Mouse (Mus musculus) forebrain, embryonic 15.5 days (tissue): ENCODE results near the gene Fbxw10. TPM values are rescaled to one million over a fixed set of nuclear protein-coding genes. Genes with fewer than 3 reads are reported as not detected.
A peak's percentile ranks its signal among the peaks of the same experiment; 100 is the strongest.

Experiments used
- ATAC-seq: fragments of 200-750 bp; cut with Nextera tagmentation; replicated peaks from 2 replicates; pipeline ENCODE4 v1.8.0; 2017; ENCODE audit warnings: mild to moderate bottlenecking, moderate TSS enrichment, moderate library complexity
- H3K27ac ChIP-seq: fragments of 300-500 bp; sonication (generic); replicated peaks from 2 replicates; pipeline ENCODE4 v1.5.1; 2015; ENCODE audit warnings: mild to moderate bottlenecking, inconsistent platforms
- H3K27me3 ChIP-seq: fragments of 300-500 bp; sonication (generic); 2 replicates; pipeline ENCODE4 v1.6.1; 2015; ENCODE audit warnings: inconsistent platforms
- H3K36me3 ChIP-seq: fragments of 300-500 bp; sonication (generic); 2 replicates; pipeline ENCODE4 v1.6.1; 2015; ENCODE audit warnings: mild to moderate bottlenecking, inconsistent platforms
- H3K4me1 ChIP-seq: fragments of 300-500 bp; sonication (generic); 2 replicates; pipeline ENCODE4 v1.6.1; 2015; ENCODE audit warnings: inconsistent platforms
- H3K4me2 ChIP-seq: fragments of 300-500 bp; sonication (generic); replicated peaks from 2 replicates; pipeline ENCODE4 v1.6.1; 2015; ENCODE audit warnings: mild to moderate bottlenecking, inconsistent platforms
- H3K4me3 ChIP-seq: fragments of 300-500 bp; sonication (generic); 2 replicates; pipeline ENCODE4 v1.5.1; 2015; ENCODE audit warnings: mild to moderate bottlenecking, inconsistent platforms
- H3K9ac ChIP-seq: fragments of 300-500 bp; sonication (generic); replicated peaks from 2 replicates; pipeline ENCODE4 v1.6.1; 2015; ENCODE audit warnings: mild to moderate bottlenecking, inconsistent platforms
- H3K9me3 ChIP-seq: fragments of 300-500 bp; sonication (generic); 2 replicates; pipeline ENCODE4 v1.6.1; 2016; ENCODE audit warnings: inconsistent platforms
- WGBS: fragments of 180-500 bp; shearing (Covaris S2); methylation state at CpG from one replicate; pipeline ENCODE4 v1.1.7; 2015; ENCODE audit warnings: mixed read lengths; 5-methylcytosine and 5-hydroxymethylcytosine counted together
- polyA plus RNA-seq: library from polyadenylated mRNA; unstranded; fragments of >200 nt; fragmentation: Nextera tagmentation; extraction: Ambion mirVana; gene quantifications from 2 replicates; pipeline ENCODE4 v1.2.1, GENCODE M21; 2015

Gene Fbxw10
- 0.28 and 0.52 TPM in 2 replicates for polyA plus RNA-seq

- H3K4me2 ChIP-seq = peak within 1 kb of the TSS; percentile 22; the same call in 1 of the 2 replicates
- H3K9me3 ChIP-seq = no peaks in the 10 kb centered on the region
- H3K4me1 ChIP-seq = no peaks in the 10 kb centered on the region
- H3K4me3 ChIP-seq = no peak within 1 kb of the TSS
- H3K27me3 ChIP-seq = no peaks in the 10 kb centered on the region
- no peak within 1 kb of the TSS for H3K9ac ChIP-seq
- WGBS = 30% methylated on average over 12 of the region's 12 CpGs
- no peak within 1 kb of the TSS for H3K27ac ChIP-seq
- ATAC-seq = no peak
- H3K36me3 ChIP-seq = no peaks in the 10 kb centered on the region
Measured at GRCm38 (mm10) chr11:62846961-62847654, at the start of gene Fbxw10. Fbxw10 (plus strand) TSS chr11:62847069.

- ATAC-seq = no peak
- Histone ChIP-seq H3K9ac (no peak overlapping the region), H3K27me3 (no peaks in the 10 kb centered on the region), H3K4me1 (no peaks in the 10 kb centered on the region), H3K36me3 (no peaks in the 10 kb centered on the region), H3K4me2 (no peak overlapping the region), H3K4me3 (no peak overlapping the region), H3K9me3 (no peaks in the 10 kb centered on the region), H3K27ac (no peak overlapping the region)
- WGBS = 55% methylated on average over 13 of the region's 13 CpGs
Measured at GRCm38 (mm10) chr11:62804119-62804518, 42.8 kb upstream of the Fbxw10 start.

DNA sequence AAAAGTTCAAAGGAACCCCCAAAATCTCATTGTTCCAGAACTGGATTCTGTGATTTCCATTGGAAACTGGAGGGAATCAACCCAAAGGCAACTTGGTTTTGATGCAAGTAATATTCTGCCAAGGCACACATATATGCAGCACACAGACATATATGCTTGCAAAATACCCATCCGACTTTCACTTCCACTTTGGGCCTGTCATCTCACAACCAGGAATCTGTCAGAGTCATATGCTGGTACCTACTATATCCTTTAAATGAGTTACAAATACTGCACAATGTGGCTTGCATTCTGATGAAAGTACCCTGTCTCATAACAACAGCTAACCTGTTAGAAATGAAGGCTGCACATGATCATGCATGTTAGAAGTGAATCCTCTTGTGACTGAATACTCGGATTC, 38.9 kb upstream of the Fbxw10 start:
- H3K4me3 ChIP-seq = no peak overlapping the region
- WGBS = 90% methylated on average over 2 of the region's 2 CpGs
- no peaks in the 10 kb centered on the region for H3K36me3 ChIP-seq
- no peaks in the 10 kb centered on the region for H3K27me3 ChIP-seq
- H3K9ac ChIP-seq = no peak overlapping the region
- no peaks in the 10 kb centered on the region for H3K9me3 ChIP-seq
- ATAC-seq = no peak
- no peak overlapping the region for H3K4me2 ChIP-seq
- no peaks in the 10 kb centered on the region for H3K4me1 ChIP-seq
- H3K27ac ChIP-seq = no peak overlapping the region

DNA sequence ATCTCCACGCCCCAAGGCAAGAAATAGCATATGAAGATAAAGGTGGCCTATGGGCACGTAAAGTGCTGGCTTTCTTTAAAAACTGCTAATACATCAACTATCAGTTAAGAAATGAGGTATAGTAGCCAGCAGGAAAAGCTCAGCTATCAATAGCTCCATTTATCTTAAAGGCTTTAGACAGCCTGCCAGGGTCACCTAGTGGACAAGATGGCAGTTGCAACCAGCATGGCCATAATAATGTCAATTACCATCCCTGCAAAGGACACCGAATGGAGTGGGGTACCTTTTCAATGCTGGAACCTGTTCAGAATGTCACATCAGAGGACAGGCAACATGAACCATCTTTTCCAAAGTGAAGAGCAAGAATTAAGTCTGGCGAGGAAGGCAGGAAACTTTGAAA, 37.7 kb upstream of the Fbxw10 start:
- no peak for ATAC-seq
- Histone ChIP-seq H3K4me1 (no peaks in the 10 kb centered on the region), H3K27ac (no peak overlapping the region), H3K9ac (no peak overlapping the region), H3K27me3 (no peaks in the 10 kb centered on the region), H3K4me2 (no peak overlapping the region), H3K36me3 (no peaks in the 10 kb centered on the region), H3K9me3 (no peaks in the 10 kb centered on the region), H3K4me3 (no peak overlapping the region)
- 79% methylated on average over 4 of the region's 4 CpGs for WGBS

- no peak overlapping the region for H3K27ac ChIP-seq
- H3K27me3 ChIP-seq = no peaks in the 10 kb centered on the region
- H3K36me3 ChIP-seq = no peaks in the 10 kb centered on the region
- no peak overlapping the region for H3K4me3 ChIP-seq
- H3K4me2 ChIP-seq = no peak overlapping the region
- H3K9me3 ChIP-seq = no peaks in the 10 kb centered on the region
- no peak overlapping the region for H3K9ac ChIP-seq
- H3K4me1 ChIP-seq = no peaks in the 10 kb centered on the region
- 85% methylated on average over 6 of the region's 6 CpGs for WGBS
- no peak for ATAC-seq
Measured at GRCm38 (mm10) chr11:62812268-62812667, 34.6 kb upstream of the Fbxw10 start.

GRCm38 (mm10) chr11:62813497-62813896, 33.4 kb upstream of the Fbxw10 start:
- WGBS = 60% methylated on average over 1 of the region's 1 CpGs
- no peaks in the 10 kb centered on the region for H3K9me3 ChIP-seq
- H3K36me3 ChIP-seq = no peaks in the 10 kb centered on the region

DNA sequence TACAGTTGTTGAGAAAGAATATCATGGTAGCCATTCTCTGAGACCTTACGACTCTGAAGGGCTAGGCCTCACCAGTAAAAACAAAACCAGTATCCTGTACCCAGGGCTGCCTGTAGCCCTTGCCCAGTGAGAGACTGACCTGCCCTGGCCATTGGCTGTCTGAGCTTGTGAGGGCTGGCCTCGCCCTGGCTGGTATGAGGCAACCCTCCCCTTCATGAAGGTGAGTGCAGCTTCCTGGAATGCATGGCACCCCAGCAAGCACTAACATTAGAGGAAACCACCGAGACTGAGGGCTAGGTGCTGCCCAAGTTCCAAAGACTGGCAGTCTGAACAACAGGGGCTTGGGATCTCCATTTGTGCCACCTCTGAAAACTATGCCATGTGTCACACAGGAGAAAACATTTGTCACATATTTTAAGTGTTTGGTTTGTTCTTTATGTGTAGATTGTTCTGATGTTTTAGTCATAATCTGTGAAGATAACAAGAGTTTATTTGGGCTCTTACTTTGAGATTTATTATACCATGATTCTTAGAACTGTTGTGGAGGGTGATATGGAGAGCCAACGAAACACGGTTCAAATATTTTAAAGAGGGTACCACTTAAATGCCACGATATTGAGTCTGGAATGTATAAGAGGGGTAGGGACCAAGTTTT, 32.8 kb upstream of the Fbxw10 start:
- Histone ChIP-seq H3K36me3 (no peaks in the 10 kb centered on the region), H3K4me3 (no peak overlapping the region), H3K4me1 (no peaks in the 10 kb centered on the region), H3K9ac (no peak overlapping the region), H3K27me3 (no peaks in the 10 kb centered on the region), H3K4me2 (no peak overlapping the region), H3K9me3 (no peaks in the 10 kb centered on the region), H3K27ac (no peak overlapping the region)
- 72% methylated on average over 6 of the region's 6 CpGs for WGBS
- ATAC-seq = no peak

More at GRCm38 (mm10) chr11:62813497-62813896, 33.4 kb upstream of the Fbxw10 start:
- H3K4me3 ChIP-seq = no peak overlapping the region
- H3K27me3 ChIP-seq = no peaks in the 10 kb centered on the region
- no peak overlapping the region for H3K27ac ChIP-seq
- no peaks in the 10 kb centered on the region for H3K4me1 ChIP-seq
- no peak overlapping the region for H3K4me2 ChIP-seq
- no peak for ATAC-seq
- H3K9ac ChIP-seq = no peak overlapping the region

DNA sequence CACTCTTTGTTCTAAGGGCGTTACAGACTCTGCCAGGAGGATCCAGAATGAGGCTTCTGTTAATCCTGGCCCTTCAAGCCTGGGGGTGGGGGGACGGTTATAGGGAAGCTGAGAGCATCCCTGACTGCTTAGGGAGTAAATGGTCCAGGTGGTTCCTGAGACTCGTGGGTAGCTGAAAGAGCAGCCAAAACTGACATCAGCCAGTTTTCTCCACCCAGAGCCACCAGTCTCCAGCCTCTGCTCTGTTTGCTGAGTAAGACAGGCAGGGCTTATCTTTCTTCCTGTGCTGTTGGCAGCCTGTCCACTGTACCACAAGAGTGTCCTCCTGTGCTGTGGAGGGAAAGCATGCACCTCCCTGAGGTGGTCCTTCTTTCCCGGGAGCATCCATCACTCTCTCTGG, 32.2 kb upstream of the Fbxw10 start:
- Histone ChIP-seq H3K4me2 (no peak overlapping the region), H3K9me3 (no peaks in the 10 kb centered on the region), H3K9ac (no peak overlapping the region), H3K36me3 (no peaks in the 10 kb centered on the region), H3K27ac (no peak overlapping the region), H3K27me3 (no peaks in the 10 kb centered on the region), H3K4me3 (no peak overlapping the region), H3K4me1 (peaks cover 2% of the 10 kb centered on the region; the same call in 1 of the 2 replicates)
- 63% methylated on average over 4 of the region's 4 CpGs for WGBS
- ATAC-seq = no peak

- no peak overlapping the region for H3K4me3 ChIP-seq
- no peak overlapping the region for H3K4me2 ChIP-seq
- 95% methylated on average over 1 of the region's 1 CpGs for WGBS
- H3K27ac ChIP-seq = no peak overlapping the region
- no peaks in the 10 kb centered on the region for H3K9me3 ChIP-seq
- no peak for ATAC-seq
- H3K36me3 ChIP-seq = no peaks in the 10 kb centered on the region
- H3K27me3 ChIP-seq = no peaks in the 10 kb centered on the region
- H3K4me1 ChIP-seq = peaks cover 10% of the 10 kb centered on the region
- no peak overlapping the region for H3K9ac ChIP-seq
Measured at GRCm38 (mm10) chr11:62815438-62815837, 31.4 kb upstream of the Fbxw10 start.

GRCm38 (mm10) chr11:62816591-62816990, 30.3 kb upstream of the Fbxw10 start:
- 69% methylated on average over 6 of the region's 6 CpGs for WGBS
- Histone ChIP-seq H3K4me2 (no peak overlapping the region), H3K27ac (no peak overlapping the region), H3K9me3 (no peaks in the 10 kb centered on the region), H3K27me3 (no peaks in the 10 kb centered on the region), H3K4me1 (peaks cover 17% of the 10 kb centered on the region), H3K9ac (no peak overlapping the region), H3K4me3 (no peak overlapping the region), H3K36me3 (no peaks in the 10 kb centered on the region)
- no peak for ATAC-seq

DNA sequence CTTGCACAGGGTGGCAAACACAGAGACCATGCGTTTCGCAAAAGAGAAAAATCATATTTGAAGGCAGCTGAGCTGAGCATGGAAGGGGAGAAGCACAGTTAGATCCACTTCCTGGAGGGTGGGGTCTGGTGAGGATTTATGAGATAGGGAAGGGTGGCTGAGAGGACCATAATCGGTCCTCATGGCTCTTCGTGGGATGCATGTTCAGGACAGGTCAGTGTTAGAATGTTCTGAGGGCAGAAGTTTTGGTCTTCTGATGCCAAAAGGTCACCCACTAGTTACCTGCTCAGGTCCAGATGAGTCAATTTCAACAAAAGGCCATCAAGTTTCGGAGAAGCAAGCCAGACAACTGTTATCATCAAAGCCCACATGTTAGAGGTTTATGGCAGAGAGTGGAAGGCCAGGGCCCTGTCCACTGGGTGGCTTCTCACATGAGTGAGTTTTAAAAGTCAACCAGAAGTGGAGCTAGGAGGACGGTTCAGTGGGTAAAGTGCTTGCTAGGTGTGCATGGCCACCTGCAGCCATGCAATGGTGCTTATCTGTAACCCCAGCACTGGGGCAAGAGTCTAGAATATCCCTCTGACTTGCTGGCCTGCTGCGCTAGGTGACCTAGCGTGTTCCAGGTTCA, 27.7 kb upstream of the Fbxw10 start:
- Histone ChIP-seq H3K27me3 (no peaks in the 10 kb centered on the region), H3K9me3 (no peaks in the 10 kb centered on the region), H3K9ac (no peak overlapping the region), H3K4me3 (no peak overlapping the region), H3K4me1 (peaks cover 17% of the 10 kb centered on the region), H3K4me2 (no peak overlapping the region; the same call in 1 of the 2 replicates), H3K27ac (no peak overlapping the region), H3K36me3 (no peaks in the 10 kb centered on the region)
- ATAC-seq = no peak
- 95% methylated on average over 8 of the region's 8 CpGs for WGBS

- peak within 1 kb of the TSS; percentile 19; the same call in 1 of the 2 replicates for H3K27ac ChIP-seq
- WGBS = 3% methylated on average over 15 of the region's 15 CpGs
- peak; percentile 89 for ATAC-seq
Measured at GRCm38 (mm10) chr11:62820059-62820541, 26.8 kb upstream of the Fbxw10 start, which contains the start of gene Trim16. Trim16 (plus strand) TSS chr11:62820231.

More at GRCm38 (mm10) chr11:62820059-62820541, 26.8 kb upstream of the Fbxw10 start, which contains the start of gene Trim16:
- peaks cover 17% of the 10 kb centered on the region for H3K4me1 ChIP-seq
- peak within 1 kb of the TSS; percentile 34 for H3K9ac ChIP-seq
- no peaks in the 10 kb centered on the region for H3K36me3 ChIP-seq
- H3K4me2 ChIP-seq = peak within 1 kb of the TSS; percentile 55
- no peaks in the 10 kb centered on the region for H3K9me3 ChIP-seq
- peak within 1 kb of the TSS; percentile 35 for H3K4me3 ChIP-seq
- no peaks in the 10 kb centered on the region for H3K27me3 ChIP-seq
